Mouse (Mus musculus): ENCODE results near the gene Scarb1.

Scarb1 gene

GRCm38 (mm10) chr5:125306372-125306771 lies 34.5 kb downstream of the Scarb1 start:
- no peak for DNase-seq (ENCODE audit: extremely low spot score, low spot score)

- DNase-seq (ENCODE audit: extremely low spot score, low spot score) = no peak
These were observed 35.4 kb downstream of the Scarb1 start for GRCm38 (mm10) chr5:125305229-125306081.

GRCm38 (mm10) chr5:125304245-125304856 lies 36.5 kb downstream of the Scarb1 start:
- peak; percentile 62 for DNase-seq (ENCODE audit: extremely low spot score, low spot score)

- no peak for DNase-seq (ENCODE audit: extremely low spot score, low spot score)
These were observed 37.8 kb downstream of the Scarb1 start for GRCm38 (mm10) chr5:125303055-125303454.

- no peak for DNase-seq (ENCODE audit: extremely low spot score, low spot score)
These were observed 42.7 kb downstream of the Scarb1 start for GRCm38 (mm10) chr5:125298234-125298633.

- DNase-seq (ENCODE audit: extremely low spot score, low spot score) = no peak
These were observed 43.7 kb downstream of the Scarb1 start for GRCm38 (mm10) chr5:125297171-125297570.

GRCm38 (mm10) chr5:125292951-125293350 lies 47.9 kb downstream of the Scarb1 start:
- no peak for DNase-seq (ENCODE audit: extremely low spot score, low spot score)

GRCm38 (mm10) chr5:125291895-125292294 lies 49.0 kb downstream of the Scarb1 start:
- no peak for DNase-seq (ENCODE audit: extremely low spot score, low spot score)

GRCm38 (mm10) chr5:125291387-125291786 lies 49.5 kb downstream of the Scarb1 start:
- DNase-seq (ENCODE audit: extremely low spot score, low spot score) = no peak

GRCm38 (mm10) chr5:125287053-125287655 lies 53.7 kb downstream of the Scarb1 start:
- no peak for DNase-seq (ENCODE audit: extremely low spot score, low spot score)

GRCm38 (mm10) chr5:125286090-125286489 lies 54.8 kb downstream of the Scarb1 start:
- no peak for DNase-seq (ENCODE audit: extremely low spot score, low spot score)

GRCm38 (mm10) chr5:125283748-125284640 lies 56.9 kb downstream of the Scarb1 start:
- peak; percentile 66 for DNase-seq (ENCODE audit: extremely low spot score, low spot score)

GRCm38 (mm10) chr5:125279216-125279615 lies 61.7 kb downstream of the Scarb1 start:
- DNase-seq (ENCODE audit: extremely low spot score, low spot score) = no peak

- peak; percentile 53 for DNase-seq (ENCODE audit: extremely low spot score, low spot score)
These were observed 62.6 kb downstream of the Scarb1 start for GRCm38 (mm10) chr5:125278314-125278713.

- DNase-seq (ENCODE audit: extremely low spot score, low spot score) = no peak
These were observed 63.6 kb downstream of the Scarb1 start for GRCm38 (mm10) chr5:125277313-125277712.

GRCm38 (mm10) chr5:125276765-125277164 lies 64.1 kb downstream of the Scarb1 start:
- no peak for DNase-seq (ENCODE audit: extremely low spot score, low spot score)

- DNase-seq (ENCODE audit: extremely low spot score, low spot score) = no peak
These were observed 65.6 kb downstream of the Scarb1 start for GRCm38 (mm10) chr5:125275315-125275714.

- DNase-seq (ENCODE audit: extremely low spot score, low spot score) = no peak
These were observed 66.1 kb downstream of the Scarb1 start for GRCm38 (mm10) chr5:125274773-125275172.

- no peak for DNase-seq (ENCODE audit: extremely low spot score, low spot score)
These were observed 66.7 kb downstream of the Scarb1 start for GRCm38 (mm10) chr5:125274182-125274581.

GRCm38 (mm10) chr5:125273666-125274109 lies 67.2 kb downstream of the Scarb1 start:
- DNase-seq (ENCODE audit: extremely low spot score, low spot score) = no peak

Measured in neural tube, embryonic 10.5 days (tissue).